Comparison of ENCODE assay signal across 11 mouse cellular contexts in genomic region chr12:8846425-8847226, GRCm38 (mm10).
DNase-seq lines count a peak whose midpoint lies in the region; ATAC-seq lines count a peak whose summit lies in the region.
"Had no signal": no experiment of that assay in that cellular context is flagged by ENCODE, and none has a peak within 500 bp of the region (broad histone marks: within the 10 kb centered on the region; RNA-seq: fewer than 3 reads in every experiment).

No protein-coding gene starts in this region.

- H3K27ac ChIP-seq in lung, embryonic 16.5 days (ENCODE audit: low read length), result peak overlapping the region; percentile 64
- peak overlapping the region; percentile 89 for H3K27ac ChIP-seq in embryonic facial prominence, embryonic 10.5 days (replicated peaks)
- H3K27ac ChIP-seq in limb, embryonic 15.5 days, result peak overlapping the region; percentile 82
- H3K27ac ChIP-seq: layer of hippocampus, adult 2 months; liver, embryonic 15.5 days; neural tube, embryonic 12.5 days had no signal

- no peak overlapping the region for H3K4me3 ChIP-seq in lung, embryonic 16.5 days (ENCODE audit: low read length)
- peak overlapping the region; percentile 34 for H3K4me3 ChIP-seq in embryonic facial prominence, embryonic 10.5 days
- peak overlapping the region; percentile 0; the same call in 1 of the 2 replicates for H3K4me3 ChIP-seq in limb, embryonic 15.5 days
- H3K4me3 ChIP-seq: layer of hippocampus, adult 2 months; liver, embryonic 15.5 days; neural tube, embryonic 12.5 days had no signal

- intact Hi-C loops in left cerebral cortex, postnatal 25 days (cut with DNase I), result no loop called here

- no peak overlapping the region for H3K9ac ChIP-seq in lung, embryonic 16.5 days (ENCODE audit: low read length)
- no peak overlapping the region for H3K9ac ChIP-seq in limb, embryonic 15.5 days
- H3K9ac ChIP-seq: liver, embryonic 15.5 days; neural tube, embryonic 12.5 days had no signal

- no peaks in the 10 kb centered on the region for H3K27me3 ChIP-seq in lung, embryonic 16.5 days (ENCODE audit: control insufficient read depth, insufficient read depth, low read depth, low read length)
- no peaks in the 10 kb centered on the region for H3K27me3 ChIP-seq in embryonic facial prominence, embryonic 10.5 days (replicated peaks; ENCODE audit: low read depth, poor library complexity, severe bottlenecking)
- no peaks in the 10 kb centered on the region for H3K27me3 ChIP-seq in limb, embryonic 15.5 days
- H3K27me3 ChIP-seq: neural tube, embryonic 12.5 days had no signal

- 47% methylated on average over 16 of the region's 16 CpGs for WGBS in lung, embryonic 16.5 days
- WGBS in embryonic facial prominence, embryonic 10.5 days, result 29% methylated on average over 16 of the region's 16 CpGs
- 24% methylated on average over 16 of the region's 16 CpGs for WGBS in limb, embryonic 15.5 days

- DNase-seq in lung, postnatal 36 days, result no peak
- peak; percentile 68 for DNase-seq in embryonic facial prominence, embryonic 10.5 days (ENCODE audit: low spot score)
- no peak for DNase-seq in left cerebral cortex, postnatal 25 days (ENCODE audit: low spot score in 2 of 2)
- no peak for DNase-seq in layer of hippocampus, postnatal 36 days
- DNase-seq: gastrocnemius, postnatal 10 days had no signal

- H3K4me2 ChIP-seq in lung, embryonic 16.5 days (ENCODE audit: low read depth, low read length), result peak overlapping the region; percentile 9
- H3K4me2 ChIP-seq in limb, embryonic 15.5 days, result peak overlapping the region; percentile 28
- H3K4me2 ChIP-seq: liver, embryonic 15.5 days; neural tube, embryonic 12.5 days had no signal

- H3K9me3 ChIP-seq in lung, embryonic 16.5 days (ENCODE audit: control insufficient read depth, low read length), result no peaks in the 10 kb centered on the region
- no peaks in the 10 kb centered on the region for H3K9me3 ChIP-seq in embryonic facial prominence, embryonic 10.5 days
- no peaks in the 10 kb centered on the region for H3K9me3 ChIP-seq in limb, embryonic 15.5 days
- H3K9me3 ChIP-seq: liver, embryonic 15.5 days; neural tube, embryonic 12.5 days had no signal

- ATAC-seq in lung, embryonic 16.5 days (ENCODE audit: low read depth), result no peak
- ATAC-seq in activated CD4-positive, CD25-positive, alpha-beta regulatory T cell, adult 4 months, result peak; percentile 34
- no peak for ATAC-seq in limb, embryonic 15.5 days (ENCODE audit: insufficient number of reproducible peaks, low FRiP score, low TSS enrichment, low read depth)

- H3K36me3 ChIP-seq in lung, embryonic 16.5 days (ENCODE audit: control insufficient read depth, insufficient read depth, low read length), result no peaks in the 10 kb centered on the region
- H3K36me3 ChIP-seq in embryonic facial prominence, embryonic 10.5 days (replicated peaks), result no peaks in the 10 kb centered on the region
- no peaks in the 10 kb centered on the region for H3K36me3 ChIP-seq in limb, embryonic 15.5 days
- H3K36me3 ChIP-seq: liver, embryonic 15.5 days; neural tube, embryonic 12.5 days had no signal

- peaks cover 14% of the 10 kb centered on the region; the same call in 1 of the 2 replicates for H3K4me1 ChIP-seq in lung, embryonic 16.5 days (replicated peaks; ENCODE audit: control insufficient read depth, insufficient read depth, low read length)
- H3K4me1 ChIP-seq in embryonic facial prominence, embryonic 10.5 days, result peaks cover 44% of the 10 kb centered on the region
- peaks cover 22% of the 10 kb centered on the region for H3K4me1 ChIP-seq in limb, embryonic 15.5 days
